Mouse (Mus musculus): ENCODE measurements around the gene Tenm2. TPM values are rescaled to one million over a fixed set of nuclear protein-coding genes. Genes with fewer than 3 reads are reported as not detected.

The Tenm2 gene
- total RNA-seq, 1 experiment from 2014 or later, result 0.85 TPM

DNA sequence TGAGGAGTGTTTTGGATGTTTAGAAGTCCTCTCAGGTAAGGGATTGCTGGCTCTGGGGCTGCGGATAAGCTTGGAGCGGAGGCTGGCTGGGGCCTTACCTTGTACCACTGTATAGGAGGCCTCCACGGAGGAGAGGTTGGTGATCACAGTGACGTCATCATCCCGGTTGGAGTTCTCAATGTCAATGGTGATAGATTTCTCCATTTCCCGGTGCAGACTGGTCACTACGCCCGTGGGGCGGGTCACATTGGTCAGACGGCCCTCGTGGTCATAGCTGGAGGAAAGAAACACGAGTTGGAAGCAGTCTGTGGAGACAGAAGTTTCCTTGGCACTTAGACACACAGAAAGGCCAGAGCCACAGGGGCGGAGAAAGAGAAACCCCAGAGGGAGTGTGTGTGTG, 1194.4 kb downstream of the Tenm2 start:
- DNase-seq, result no peak

DNA sequence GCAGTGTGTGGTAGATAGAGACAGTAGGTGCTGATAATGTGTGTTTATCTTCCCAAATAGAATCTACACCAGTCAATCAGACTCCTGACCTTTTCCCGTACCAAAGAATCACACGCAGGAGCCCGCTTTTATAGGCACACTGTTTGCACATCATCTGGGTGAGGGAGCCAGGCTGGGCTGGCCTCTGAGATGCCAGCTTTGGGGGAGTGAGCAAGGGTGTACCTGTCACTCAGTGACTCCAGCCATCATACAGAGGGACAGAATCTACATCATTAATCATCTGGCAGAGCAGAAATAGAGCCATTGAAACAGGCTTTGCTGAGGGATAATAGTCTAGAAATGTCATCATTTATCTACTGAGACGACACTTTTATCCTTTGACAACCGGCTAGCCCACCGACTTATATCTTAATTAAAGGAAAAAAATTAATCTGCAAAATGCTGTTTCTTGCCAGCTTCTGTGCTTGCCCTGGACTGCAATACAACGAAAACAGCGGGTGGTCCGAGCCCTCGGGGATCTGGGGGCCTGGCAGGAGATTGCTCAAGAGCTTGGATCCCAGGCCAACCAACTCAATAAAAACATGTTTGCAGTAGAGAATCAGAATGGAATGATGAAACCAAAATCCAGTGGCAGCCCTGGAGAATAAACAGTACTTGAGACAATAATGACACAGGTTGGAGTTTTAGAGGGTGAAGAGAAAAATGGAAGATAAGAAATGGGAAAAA, 1195.1 kb downstream of the Tenm2 start:
- no peak for DNase-seq

DNA sequence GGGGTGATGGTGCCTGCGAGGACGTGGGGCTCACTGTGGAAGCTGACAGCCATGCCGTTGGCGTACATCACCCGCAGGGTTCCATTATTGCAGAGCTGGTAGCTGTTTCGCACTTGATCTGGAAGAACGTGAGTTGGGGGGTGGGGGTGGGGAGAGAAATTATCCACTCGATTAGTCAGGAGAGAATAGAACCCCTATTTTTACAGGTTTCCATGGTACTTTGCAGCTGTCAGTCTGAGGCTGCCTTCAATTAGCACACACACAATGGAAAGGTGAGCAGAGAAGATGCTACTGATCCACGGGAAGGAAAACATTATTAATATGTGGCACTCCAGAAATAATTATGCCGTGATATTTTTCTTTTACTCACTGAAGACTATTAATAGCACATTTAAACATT, 1195.9 kb downstream of the Tenm2 start:
- DNase-seq, result no peak

DNA sequence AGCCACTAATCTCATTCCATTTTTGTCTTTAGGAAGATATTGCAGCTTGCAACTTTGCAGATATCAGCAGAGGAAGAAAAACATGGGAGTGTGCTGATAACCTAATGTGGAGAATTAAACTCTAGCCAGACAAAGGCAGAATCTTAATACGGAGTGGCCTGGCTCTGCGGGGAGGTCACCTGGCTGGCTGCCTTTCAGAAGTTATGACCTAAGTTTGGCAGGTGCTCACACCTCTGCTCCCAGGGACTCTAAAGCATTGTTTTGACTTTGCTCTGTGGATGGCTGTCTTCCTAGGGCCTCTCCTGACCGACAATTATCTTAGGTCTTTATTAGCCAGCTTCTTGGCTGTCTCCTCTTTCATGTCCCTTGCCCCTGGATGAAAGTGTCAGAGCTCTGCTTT, 1197.4 kb downstream of the Tenm2 start:
- no peak for DNase-seq

DNA sequence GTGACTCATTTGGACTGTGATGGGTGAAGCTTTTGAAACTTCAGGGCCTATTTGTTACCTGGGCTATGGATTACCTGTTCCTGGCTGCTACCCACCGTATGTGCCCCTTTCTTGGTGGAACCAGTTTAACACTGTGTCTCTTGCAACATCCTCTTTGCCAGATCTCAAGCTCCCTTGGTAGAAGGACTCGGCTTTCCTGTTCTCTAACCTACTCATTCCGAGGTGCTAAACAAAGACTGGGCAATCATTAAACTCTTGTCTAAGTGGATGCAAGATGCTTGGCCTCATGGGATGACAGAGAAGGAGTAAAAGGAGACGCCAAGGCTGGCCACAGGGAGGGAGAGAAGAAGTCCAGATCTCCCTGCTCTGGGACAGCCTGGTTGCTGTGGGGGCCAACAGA, 1198.5 kb downstream of the Tenm2 start:
- no peak for DNase-seq

DNA sequence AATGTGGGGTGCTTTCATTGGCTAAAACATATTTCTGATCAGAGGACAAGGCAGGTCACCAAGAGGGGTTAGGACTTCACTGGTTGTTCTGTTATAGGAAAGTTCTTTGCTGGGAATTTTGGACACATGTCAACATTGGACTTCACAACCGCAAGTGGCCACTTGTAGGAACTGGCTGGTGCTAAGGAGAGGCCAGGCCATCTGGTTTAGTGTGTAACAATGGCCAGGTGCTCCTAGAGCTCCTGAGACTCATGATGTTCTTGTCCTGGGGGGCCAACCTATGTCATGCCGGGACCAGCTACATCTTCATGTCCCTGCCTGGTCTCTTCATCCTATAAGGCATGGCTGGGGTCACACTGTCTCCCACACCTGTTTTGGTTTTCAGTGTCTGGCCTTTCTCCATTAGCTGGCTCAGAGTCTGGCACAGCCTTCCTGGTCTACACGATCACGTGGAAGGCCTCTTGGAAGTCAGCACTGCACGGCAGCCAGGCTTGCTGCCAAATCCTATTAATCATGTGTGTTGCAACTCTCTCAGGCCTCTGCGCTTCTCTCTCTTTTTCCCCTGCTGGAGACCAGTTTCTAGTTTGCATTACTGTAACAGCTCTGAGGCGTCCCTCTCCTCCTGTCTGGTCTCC, 1199.6 kb downstream of the Tenm2 start:
- peak; percentile 87 for DNase-seq

DNA sequence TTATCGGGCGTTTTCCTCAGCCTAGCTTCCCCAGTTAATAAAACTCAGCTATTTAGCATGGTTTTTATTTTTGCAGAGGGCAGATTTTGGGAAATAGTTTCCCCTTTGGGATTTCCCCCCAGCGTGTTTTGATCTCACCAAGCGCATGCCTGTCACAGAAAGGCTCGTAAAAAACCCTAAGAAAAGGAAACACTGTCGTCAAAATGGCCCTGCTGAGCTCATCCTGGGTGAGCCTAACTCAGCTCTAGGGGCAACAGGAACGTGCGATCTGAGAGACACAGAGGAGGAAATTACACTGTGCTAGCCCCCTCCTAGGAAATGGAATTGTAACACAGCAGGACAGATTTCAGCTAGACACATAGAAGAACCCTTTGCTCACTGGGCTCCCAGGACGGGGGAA, 1204.0 kb downstream of the Tenm2 start:
- no peak for DNase-seq

DNA sequence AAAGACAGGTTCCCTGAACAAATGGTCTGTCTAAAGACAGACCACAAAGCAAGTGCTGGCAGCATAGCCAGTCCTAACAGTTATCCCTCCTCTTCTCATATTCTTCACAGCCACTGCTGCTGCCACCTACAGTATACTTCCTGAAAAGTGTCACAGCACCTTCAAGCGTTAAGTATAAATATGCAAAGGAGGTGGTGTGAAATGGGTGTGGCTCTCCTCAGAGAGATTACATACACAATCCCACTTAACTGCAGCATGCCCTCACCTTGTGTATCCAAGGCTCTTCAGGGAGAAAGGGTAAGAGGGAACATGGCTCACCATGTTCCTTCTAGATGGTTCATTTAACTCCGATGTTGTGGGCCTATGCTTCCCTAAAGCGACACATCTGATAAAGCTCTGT, 1215.8 kb downstream of the Tenm2 start:
- no peak for DNase-seq

DNA sequence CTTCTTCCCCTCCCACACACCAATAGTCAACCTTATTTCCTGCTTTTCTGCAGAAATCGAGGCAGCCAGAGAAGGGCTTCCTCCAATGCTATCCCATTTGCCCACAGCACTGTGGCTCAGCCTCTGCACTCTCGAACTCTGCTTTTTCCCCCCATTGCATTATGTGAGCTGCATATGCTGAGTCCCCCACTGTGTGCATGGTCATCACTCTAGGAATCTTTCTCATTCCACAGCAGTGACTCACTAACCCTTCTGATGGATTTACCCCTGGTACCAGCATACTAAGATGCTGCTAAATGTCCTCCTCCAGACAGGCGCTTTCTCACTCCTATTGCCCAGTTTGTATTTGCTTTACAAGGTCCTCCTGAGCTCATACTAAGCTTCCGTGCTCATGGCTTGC, 1222.6 kb downstream of the Tenm2 start:
- DNase-seq, result no peak

DNA sequence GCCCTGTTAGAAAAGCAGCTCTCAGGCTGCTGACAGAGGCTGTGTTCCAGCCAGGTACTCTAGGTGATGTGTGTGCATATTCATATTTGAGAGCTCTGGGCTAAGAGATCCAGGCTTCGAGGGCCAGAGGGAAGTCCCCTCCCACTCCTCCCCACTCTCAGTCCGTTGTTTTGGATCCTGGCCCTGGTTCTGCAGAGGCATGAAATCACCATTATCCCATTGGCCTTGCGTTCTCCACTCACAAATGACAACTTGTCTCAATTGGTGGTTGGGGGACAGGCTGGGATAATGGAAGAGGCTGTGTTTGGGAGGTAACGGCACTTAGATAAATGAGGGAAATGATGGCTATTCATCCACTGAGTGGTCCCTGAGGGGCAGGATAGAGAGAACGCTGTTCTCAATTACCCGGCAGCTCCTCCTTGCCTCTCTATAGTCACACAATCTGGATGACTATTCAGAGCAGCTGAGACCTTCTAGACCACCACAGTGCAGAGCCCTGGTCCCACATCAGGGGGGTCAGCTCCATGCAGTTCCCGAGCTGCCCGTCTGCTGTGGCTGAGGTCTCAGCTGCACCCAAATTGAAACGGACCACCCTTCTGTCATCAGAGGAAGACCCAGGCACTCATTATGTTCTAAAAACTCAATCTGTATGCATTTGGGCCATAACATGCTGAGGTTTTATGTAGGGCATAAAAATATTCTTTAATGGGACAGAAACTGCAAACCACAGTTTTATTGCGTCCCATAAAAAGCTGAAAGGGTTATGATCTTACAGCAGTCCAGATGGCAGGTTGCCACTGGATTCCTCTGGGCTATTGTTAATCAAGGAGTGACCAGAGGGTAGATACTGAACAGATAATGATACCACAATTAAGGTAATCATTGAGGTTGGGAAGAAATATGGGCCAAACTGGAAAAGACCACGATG, 1226.2 kb downstream of the Tenm2 start:
- no peak for DNase-seq

DNA sequence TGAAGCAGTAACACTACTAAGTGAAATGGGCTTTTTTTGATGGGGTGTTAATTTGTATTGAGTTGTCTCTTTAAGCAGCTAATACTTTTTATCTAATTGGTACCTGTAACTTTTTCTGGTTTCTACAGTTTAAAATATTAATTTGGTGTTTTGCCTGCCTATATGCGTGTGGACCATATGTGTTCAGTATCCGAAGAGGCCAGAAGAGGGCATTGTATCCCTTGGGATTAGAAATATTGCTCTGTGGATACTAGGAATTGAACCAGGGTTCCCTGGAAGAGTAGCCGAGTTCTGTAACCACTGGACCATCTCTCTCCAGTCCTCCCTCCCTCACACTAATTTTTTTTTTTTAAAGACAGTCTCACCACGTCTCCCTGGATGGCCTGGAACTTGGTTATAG, 1232.9 kb downstream of the Tenm2 start:
- DNase-seq, result no peak

DNA sequence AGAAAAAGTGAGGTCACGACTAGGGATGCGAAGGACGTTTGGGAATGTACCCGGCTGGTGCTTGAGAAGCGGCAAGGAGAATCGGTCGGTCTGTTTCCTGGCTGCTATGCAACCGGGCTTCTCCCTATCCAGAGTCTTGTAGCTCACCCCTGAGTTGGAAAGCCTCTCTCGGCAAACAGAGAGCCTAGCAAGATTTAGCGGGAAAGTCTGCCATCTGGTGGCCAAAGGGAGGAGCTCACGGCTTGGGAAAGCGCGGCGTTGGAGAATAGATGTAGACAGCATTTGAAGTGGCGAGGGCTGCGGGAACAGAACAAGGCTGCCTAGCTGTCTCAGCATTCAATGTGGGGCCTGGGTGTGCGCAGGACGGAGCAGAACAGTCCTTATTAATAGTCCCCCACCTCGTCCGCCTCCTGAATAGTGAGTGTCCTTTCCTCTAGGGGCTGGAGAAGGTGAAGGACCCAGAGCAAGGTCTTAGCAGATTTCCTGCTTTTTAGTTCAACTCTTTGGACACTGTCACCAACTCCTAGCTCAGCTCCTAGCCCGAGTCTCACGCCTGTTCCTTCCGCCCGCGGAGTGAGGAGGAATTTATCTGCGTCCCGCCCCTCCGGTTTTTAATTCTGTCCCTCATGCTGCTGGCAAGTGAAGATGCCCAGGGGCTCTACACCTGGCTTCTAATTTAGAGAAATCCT, 1234.3 kb downstream of the Tenm2 start:
- peak; percentile 85 for DNase-seq

DNA sequence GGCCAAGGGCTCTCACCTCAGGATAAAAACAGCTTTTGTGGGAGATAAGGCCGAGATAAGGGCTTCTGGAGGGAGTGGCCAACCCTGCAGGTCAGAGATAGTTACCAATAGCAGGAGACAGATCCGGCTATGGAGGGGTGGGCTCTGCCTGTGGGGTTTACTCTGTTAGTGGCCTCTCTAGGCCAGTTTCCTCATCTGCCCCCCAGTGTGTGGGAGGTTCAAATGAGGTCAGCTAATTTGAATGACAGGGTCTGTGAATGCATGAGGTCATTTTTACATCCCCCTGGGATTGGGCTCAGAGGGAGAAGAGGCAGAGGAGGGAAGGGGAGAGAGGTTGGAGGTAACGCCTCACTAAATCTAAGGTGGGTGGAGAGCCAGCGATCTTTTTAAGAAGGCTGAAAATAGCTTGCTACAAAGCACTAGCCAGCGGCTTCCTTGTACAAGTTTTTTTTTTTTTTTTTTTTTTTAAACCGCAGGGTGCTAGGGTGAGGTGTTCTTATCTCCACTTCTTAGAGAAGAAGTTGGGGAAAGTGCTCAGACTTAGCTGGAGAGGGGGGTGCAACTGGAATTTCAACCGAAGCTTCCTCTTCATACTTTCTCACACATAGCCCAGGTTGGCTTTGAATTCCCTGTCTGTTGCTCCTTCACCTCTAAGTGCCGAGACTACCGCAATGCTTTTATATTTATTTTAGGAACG, 1235.0 kb downstream of the Tenm2 start:
- no peak for DNase-seq

DNA sequence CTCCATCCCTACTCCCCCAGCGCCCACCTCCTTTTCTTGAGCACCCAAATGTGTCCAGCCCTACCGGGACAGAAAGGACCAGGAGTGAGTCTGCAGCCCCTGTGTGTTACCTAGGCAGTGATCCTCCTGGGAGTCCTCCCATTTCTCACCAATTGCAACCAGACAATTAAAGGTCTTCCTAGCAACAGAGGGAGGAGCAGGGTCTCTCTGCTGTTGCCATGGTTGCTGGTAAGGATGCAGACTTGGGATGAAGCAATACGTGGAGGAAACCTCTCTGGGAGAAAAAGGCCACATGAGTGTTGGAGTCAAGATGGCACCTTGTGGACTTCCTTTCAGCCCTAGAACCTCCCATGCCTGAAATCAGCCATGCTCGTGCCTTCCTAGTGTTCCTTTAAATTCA, 1235.7 kb downstream of the Tenm2 start:
- no peak for DNase-seq

DNA sequence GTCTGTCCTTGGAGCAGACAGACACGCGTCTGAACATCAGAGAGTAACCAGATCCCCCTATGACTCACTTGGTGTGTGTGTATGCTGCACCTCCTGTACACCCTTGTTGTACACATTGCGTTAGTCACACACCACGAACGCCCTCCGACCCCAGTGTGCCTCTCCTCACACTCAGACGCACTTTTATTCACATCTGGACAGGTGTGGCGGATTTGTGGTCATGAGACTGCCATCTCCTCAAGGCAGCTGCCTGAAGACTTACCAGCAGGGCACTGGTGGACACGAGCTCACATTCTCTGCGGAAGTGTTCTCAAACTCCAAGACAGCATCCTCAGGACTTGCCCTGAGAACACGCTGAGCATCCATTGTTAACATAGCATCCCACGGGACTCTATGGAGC, 1237.7 kb downstream of the Tenm2 start:
- no peak for DNase-seq

DNA sequence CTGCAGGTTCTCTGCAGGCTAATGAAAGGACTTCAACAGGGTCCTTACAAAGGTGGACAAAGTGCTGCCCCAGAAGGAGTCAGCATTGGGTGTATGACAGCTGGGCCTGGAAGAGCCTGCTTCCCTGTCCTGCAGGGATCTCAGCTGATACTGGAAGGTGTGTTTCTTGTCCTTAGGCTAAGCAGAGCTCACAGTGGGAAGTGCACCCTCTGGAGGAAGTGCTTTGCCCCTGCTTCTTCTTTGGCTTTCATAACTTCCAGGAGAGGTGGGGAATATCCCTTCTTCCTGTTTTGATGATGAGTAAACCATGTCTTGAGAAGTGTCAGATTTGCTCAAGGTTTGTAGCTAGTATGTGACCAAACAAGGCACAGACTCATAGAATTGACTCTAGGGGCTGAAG, 1240.5 kb downstream of the Tenm2 start:
- DNase-seq, result no peak

DNA sequence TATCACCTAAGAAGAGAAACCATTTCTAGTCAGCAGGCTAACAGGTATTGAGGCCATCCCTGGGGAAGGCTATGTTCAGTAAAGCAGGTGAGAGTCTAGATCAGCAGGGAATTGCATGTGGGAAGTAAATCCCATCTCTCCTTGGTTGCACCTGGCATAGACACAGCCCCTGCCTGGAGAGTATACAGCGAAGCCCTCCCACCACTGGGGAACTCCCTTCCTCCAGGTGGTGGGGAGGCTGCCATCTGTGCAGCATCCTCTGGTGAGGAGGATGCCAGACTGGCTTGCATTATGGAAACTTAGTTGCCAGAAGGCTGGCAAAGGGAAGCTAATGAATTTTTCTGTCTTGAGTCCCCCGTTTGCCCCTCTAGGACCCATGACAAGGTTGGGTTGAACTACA, 1243.9 kb downstream of the Tenm2 start:
- DNase-seq, result no peak

DNA sequence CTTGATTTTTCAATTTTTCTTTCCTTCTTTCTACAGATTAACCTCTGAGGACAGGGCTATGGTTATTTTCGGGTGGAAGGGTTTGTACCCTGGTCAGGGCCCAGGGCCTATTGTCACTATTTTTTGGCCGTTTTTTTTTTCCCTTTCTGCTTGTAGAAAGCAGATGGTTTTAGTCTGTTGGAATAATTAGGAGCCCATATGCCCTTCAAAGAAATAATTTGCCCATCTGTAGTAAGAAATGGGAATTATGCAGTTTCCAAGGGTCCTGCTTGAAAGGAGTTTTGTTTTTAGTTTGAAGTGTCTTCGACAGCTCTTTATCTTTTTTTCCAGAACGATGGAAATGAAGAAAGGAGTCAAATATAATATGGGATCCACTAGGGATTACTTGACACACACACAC, 1245.8 kb downstream of the Tenm2 start:
- no peak for DNase-seq

DNA sequence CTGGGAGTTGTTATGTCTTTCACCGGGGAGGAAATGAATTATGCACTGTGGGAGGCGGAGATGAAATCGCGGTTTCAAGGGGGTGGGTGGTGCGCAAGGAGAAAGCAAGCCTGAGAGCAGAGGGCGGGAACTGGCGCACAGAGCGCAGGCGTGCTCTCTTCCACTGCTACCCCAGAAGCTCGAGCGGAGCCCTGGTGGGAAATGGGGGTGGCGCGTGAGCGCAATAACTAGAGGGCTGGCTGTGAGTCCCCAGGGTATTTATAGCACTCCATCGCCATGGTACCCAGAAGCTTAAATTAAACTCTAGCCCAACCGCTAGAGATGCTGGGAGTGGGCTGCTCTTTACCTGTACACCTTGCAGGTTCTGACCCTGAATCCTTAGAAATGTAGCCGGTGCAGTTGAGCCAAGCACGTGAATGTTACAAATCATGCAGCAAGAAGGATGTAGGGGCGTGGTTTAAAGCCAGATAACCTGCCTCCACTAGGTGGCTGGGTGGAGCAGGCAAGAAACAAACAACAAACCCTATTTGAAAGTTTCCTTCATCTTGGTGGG, 1249.8 kb downstream of the Tenm2 start:
- peak; percentile 50 for DNase-seq

DNA sequence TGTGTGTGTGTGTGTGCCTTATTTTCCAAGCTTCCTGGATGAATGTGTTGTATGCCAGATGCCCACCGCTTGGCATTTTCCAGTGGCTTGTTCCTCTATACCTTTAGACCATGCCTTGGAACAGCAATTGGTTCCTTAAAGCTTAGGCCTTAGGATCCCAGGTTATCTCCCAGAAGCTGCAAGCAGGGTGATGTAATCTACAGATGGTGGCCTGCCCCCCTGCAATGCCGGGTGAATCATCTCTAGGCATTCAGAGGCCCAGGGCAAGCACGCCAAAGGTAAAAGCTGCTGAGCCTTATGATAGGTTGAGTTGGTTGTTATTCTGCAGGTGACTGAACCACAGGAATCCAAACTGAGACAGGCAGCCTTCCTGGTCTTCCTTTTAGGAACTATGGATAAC, 1253.0 kb downstream of the Tenm2 start:
- DNase-seq, result no peak

DNA sequence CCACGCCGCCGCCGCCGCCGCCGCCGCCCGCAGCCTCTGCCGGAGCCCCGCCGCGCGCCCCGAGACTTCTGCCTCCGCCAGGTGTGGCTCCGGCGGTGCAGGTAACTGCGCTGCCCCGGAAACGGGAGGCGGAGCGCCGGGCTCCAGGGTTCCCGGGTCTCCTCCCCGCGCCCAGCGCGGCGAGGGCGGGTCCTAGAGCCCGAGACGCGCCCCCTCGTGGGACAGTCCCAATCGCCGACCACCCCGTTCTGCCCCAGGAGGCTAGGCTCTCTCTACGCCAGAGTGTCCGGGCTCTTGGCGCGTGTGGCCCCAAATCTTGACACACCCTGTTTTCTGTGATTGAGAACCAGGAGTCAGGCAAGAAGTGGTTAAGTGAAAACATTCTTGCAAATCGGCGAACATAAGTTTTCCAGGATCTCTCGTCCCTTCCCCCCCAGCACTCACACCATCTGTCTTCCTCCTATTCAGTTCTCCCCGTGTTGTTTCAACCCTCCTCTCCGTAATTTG, 1255.3 kb downstream of the Tenm2 start, which contains the start of gene Wwc1:
Wwc1 (minus strand) TSS at position 117 of the 507 bp plus-strand sequence.
- DNase-seq, result peak; percentile 75
